Mouse (Mus musculus) megakaryocyte, embryonic 14.5 days (primary cell): ENCODE measurements around the gene Gpld1.

ENCODE experiments used
- FLI1 ChIP-seq: IDR thresholded peaks from 2 replicates; pipeline ENCODE4 v1.6.1; 2012; ENCODE audit warnings: low read length, inconsistent platforms, mixed read lengths
- GATA1 ChIP-seq: IDR thresholded peaks from 3 replicates; pipeline ENCODE4 v1.6.1; 2012; ENCODE audit warnings: mixed read lengths, low read length, inconsistent platforms, borderline replicate concordance

- TF ChIP-seq GATA1 (no peak), FLI1 (no peak)
Observed at GRCm38 (mm10) chr13:24930591-24930990, 12.4 kb upstream of the Gpld1 start.
